Mouse (Mus musculus): Measurements from ENCODE around the gene Sntb2. TPM values are rescaled to one million over a fixed set of nuclear protein-coding genes. Genes with fewer than 3 reads are reported as not detected.
"Not testable (repeated sequence)": the region's sequence is repeated elsewhere in the genome, so short reads cannot be mapped to it uniquely, and the experiment has no call there.

Gene Sntb2
- polyA plus RNA-seq, 1 experiment, result 8.7 TPM

DNA sequence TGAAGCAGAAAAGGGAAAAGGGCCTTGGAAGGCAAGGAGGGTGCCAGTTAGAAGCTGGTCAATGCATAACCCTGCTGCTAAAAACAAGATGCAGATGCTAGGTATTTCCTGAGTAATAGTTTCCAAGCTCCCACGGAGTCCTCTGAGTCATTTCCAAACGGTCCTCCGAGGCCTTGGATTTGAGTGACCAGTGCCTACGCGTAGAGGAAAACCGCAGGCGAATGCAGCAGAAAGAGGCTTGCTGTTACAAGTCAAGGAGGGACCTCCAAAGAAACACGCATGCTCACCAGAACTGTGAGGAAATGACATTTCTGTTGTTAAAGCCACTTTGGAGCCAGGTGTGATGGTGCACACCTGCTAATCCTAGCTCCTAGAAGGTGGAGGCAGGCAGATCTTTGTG is 87.9 kb downstream of the Sntb2 start:
- Histone ChIP-seq H3K27ac (ENCODE audit: insufficient read depth, low read length) (no peak overlapping the region), H3K4me1 (ENCODE audit: control insufficient read depth, insufficient read depth, low read length) (no peaks in the 10 kb centered on the region), H3K4me3 (ENCODE audit: insufficient read depth, low read length) (no peak overlapping the region)
- no peak for TF ChIP-seq CTCF (IDR thresholded peaks at IDR 0.05; ENCODE audit: extremely low read depth, insufficient read depth, low read length)
- no peak for TF ChIP-seq POLR2A (IDR thresholded peaks at IDR 0.05; ENCODE audit: extremely low read depth, insufficient read depth, low read length)

DNA sequence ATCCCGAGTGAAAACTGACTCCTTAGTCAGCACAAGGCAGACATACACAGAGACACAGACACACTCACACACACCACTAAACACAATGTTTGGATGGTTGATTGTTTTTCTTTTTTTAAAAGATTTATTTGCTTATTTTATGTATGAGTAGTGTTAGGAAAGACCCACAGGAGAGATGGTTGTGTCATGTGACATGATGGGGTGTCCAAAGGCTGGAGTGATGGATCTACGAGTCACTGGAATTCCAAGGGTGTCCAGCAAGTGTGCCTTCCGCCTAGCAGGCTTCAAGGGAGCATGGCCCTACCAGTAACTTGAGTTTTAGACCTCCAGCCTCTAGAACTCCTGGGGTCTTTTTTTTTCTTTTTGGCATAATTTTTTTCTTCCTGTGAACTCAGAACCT is 93.8 kb downstream of the Sntb2 start:
- Histone ChIP-seq H3K4me1 (ENCODE audit: control insufficient read depth, insufficient read depth, low read length) (peaks cover 5% of the 10 kb centered on the region), H3K4me3 (ENCODE audit: insufficient read depth, low read length) (no peak overlapping the region), H3K27ac (ENCODE audit: insufficient read depth, low read length) (no peak overlapping the region)
- no peak for TF ChIP-seq POLR2A (IDR thresholded peaks at IDR 0.05; ENCODE audit: extremely low read depth, insufficient read depth, low read length)
- TF ChIP-seq CTCF (IDR thresholded peaks at IDR 0.05; ENCODE audit: extremely low read depth, insufficient read depth, low read length), result no peak

DNA sequence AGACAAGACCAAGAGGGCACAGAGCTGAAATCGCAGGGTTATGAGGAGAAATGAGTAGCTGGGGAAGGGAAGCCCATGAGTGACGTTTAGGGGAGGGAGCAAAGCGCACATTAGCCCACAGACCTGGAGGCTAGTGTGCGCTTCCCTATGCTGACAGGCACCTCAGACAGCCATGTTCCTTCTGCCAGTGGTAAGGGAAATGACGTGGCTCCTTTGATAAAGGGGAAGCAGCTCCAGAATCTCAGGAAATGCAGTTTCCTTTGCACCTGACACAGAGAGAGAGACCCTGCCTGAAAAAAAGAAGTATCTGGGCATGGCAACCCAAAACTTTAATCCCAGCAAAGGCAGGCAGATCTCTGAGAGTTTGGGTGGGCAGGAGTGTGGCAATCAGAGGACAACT is 94.5 kb downstream of the Sntb2 start:
- H3K4me1 ChIP-seq (ENCODE audit: control insufficient read depth, insufficient read depth, low read length), result peaks cover 5% of the 10 kb centered on the region
- no peak overlapping the region for H3K27ac ChIP-seq (ENCODE audit: insufficient read depth, low read length)
- TF ChIP-seq POLR2A (IDR thresholded peaks at IDR 0.05; ENCODE audit: extremely low read depth, insufficient read depth, low read length) (no peak), CTCF (IDR thresholded peaks at IDR 0.05; ENCODE audit: extremely low read depth, insufficient read depth, low read length) (no peak)
- no peak overlapping the region for H3K4me3 ChIP-seq (ENCODE audit: insufficient read depth, low read length)

DNA sequence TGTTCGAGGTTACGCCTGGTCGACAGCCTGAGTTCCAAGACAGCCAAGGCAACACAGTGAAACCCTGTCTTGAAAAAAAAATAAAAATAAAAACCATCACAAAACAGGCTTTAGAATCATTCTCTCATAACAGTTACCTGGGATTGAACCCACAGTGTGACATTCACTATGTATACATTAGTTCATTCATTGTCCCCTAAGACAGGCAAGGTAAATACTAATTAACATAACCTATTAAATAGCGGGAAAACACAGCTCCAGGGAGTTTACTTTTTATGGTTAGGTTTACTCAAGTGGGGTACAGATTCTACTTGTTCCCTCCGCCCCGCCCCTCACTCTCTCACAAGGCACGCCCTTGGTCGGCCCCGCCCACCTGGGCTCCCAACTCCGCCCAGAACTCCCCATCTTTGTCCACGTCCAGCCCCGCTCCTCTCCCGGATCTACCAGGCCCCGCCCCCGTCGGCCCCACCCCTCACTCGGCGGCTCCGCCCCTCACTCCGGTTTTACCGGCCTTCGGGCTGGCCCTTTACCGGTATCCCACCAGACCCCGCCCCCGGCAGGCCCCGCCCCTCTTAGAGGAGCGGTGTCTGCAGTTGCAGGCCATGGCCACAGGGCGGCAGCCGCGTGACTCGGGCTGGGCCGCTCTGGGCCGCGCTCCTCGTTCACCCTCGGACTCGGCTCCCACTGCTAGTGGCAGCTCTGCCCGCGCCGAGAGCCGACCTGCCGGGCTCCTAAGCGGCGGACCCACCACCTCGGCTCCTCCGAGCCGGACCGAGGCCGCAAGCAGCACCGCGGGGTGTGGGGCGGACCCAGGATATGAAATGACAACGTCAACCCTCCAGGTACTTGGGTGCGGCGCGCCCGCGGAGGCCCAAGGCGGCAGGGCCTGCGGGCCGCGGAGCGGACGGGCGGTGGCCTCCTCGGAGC is 95.4 kb downstream of the Sntb2 start, which contains the start of gene Vps4a:
Gene Vps4a (plus strand): TSS at position 573 of the 927 bp plus-strand sequence.
- peak within 1 kb of the TSS; percentile 91 for H3K4me3 ChIP-seq (ENCODE audit: insufficient read depth, low read length)
- H3K4me1 ChIP-seq (ENCODE audit: control insufficient read depth, insufficient read depth, low read length), result peaks cover 5% of the 10 kb centered on the region
- peak; percentile 53 for TF ChIP-seq CTCF (IDR thresholded peaks at IDR 0.05; ENCODE audit: extremely low read depth, insufficient read depth, low read length)
- peak; percentile 65; the same call in 1 of the 2 replicates for TF ChIP-seq POLR2A (IDR thresholded peaks at IDR 0.05; ENCODE audit: extremely low read depth, insufficient read depth, low read length)
- peak within 1 kb of the TSS; percentile 85 for H3K27ac ChIP-seq (ENCODE audit: insufficient read depth, low read length)

DNA sequence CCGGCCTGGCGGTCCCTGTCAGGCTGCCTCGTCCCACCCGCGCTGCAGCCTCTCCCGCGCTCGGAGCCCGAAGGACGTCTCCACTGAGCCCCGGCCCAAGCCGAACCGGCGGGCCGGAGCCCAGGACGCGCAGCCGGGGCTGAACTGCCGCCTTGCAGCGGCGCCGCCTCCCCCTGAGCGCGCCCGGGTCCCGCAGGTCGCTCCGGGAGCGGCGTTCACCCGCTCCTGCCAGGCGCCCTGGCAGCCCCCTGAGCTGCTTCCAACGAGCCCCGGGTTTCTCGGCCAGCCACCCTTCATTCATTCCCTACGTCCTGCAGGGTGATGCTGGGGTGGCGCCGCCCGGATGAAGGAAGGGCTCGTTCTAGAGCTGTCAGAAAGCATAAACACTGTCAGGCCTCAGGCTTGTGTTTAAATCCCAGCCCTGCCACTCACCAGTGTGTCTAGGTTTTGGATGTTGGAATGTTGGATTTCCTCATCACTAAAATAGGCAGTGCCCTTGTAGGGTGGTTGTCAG is 96.1 kb downstream of the Sntb2 start:
- peak overlapping the region; percentile 91 for H3K4me3 ChIP-seq (ENCODE audit: insufficient read depth, low read length)
- H3K4me1 ChIP-seq (ENCODE audit: control insufficient read depth, insufficient read depth, low read length), result peaks cover 5% of the 10 kb centered on the region
- TF ChIP-seq CTCF (IDR thresholded peaks at IDR 0.05; ENCODE audit: extremely low read depth, insufficient read depth, low read length), result no peak
- TF ChIP-seq POLR2A (IDR thresholded peaks at IDR 0.05; ENCODE audit: extremely low read depth, insufficient read depth, low read length), result no peak
- H3K27ac ChIP-seq (ENCODE audit: insufficient read depth, low read length), result peak overlapping the region; percentile 85

DNA sequence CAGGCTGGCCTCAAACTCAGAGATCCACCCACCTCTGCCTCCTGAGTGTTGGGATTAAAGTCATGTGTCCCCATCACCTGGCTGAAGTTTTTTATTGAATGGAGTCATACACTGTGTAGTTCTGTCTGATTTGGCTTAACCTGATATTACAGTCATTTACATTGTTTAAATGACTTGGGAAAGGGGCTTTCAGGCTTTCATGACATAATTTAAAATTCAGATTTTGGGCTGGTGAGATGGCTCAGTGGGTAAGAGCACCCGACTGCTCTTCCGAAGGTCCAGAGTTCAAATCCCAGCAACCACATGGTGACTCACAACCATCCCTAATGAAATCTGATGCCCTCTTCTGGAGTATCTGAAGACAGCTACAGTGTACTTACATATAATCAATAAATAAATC is 98.1 kb downstream of the Sntb2 start:
- not testable (repeated sequence) for H3K4me1 ChIP-seq (ENCODE audit: control insufficient read depth, insufficient read depth, low read length); H3K4me3 ChIP-seq (ENCODE audit: insufficient read depth, low read length); H3K27ac ChIP-seq (ENCODE audit: insufficient read depth, low read length)

DNA sequence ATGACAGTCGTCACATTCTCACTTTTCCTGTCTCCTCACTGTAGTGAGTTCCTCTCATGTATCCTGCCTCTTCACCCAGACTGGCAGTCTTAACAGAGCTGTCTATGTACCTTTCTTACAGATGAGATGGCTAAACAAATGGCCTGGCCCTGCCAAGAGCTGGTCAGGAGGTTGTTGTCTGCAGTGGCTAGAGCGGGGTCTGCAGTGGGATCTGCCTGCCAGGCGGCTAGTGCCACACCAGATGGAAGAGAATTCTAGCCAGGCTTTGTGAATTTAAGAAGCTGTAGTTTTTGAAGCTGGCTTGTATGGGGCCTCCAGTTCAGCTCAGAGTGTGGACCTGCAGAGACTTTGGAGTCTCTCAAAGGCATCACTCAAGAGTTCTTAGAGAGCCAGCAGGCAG is 100.1 kb downstream of the Sntb2 start:
- Histone ChIP-seq H3K27ac (ENCODE audit: insufficient read depth, low read length) (no peak overlapping the region), H3K4me1 (ENCODE audit: control insufficient read depth, insufficient read depth, low read length) (peaks cover 5% of the 10 kb centered on the region), H3K4me3 (ENCODE audit: insufficient read depth, low read length) (no peak overlapping the region)
- TF ChIP-seq CTCF (IDR thresholded peaks at IDR 0.05; ENCODE audit: extremely low read depth, insufficient read depth, low read length) (no peak), POLR2A (IDR thresholded peaks at IDR 0.05; ENCODE audit: extremely low read depth, insufficient read depth, low read length) (no peak)

DNA sequence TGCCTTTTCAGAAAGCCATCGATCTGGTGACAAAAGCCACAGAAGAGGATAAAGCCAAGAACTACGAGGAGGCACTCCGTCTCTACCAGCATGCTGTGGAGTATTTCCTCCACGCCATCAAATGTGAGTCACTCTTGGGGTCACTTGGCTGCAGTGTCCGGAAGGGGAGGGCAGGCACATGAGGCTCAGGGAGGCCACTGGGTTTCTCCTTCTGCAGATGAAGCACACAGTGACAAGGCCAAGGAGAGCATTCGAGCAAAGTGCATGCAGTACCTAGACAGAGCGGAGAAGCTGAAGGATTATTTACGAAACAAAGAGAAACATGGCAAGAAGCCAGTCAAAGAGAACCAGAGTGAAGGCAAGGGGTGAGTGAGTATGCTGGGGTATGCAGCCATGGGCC is 101.1 kb downstream of the Sntb2 start:
- H3K4me3 ChIP-seq (ENCODE audit: insufficient read depth, low read length), result no peak overlapping the region
- H3K27ac ChIP-seq (ENCODE audit: insufficient read depth, low read length), result no peak overlapping the region
- peaks cover 5% of the 10 kb centered on the region for H3K4me1 ChIP-seq (ENCODE audit: control insufficient read depth, insufficient read depth, low read length)
- TF ChIP-seq POLR2A (IDR thresholded peaks at IDR 0.05; ENCODE audit: extremely low read depth, insufficient read depth, low read length) (no peak), CTCF (IDR thresholded peaks at IDR 0.05; ENCODE audit: extremely low read depth, insufficient read depth, low read length) (no peak)

DNA sequence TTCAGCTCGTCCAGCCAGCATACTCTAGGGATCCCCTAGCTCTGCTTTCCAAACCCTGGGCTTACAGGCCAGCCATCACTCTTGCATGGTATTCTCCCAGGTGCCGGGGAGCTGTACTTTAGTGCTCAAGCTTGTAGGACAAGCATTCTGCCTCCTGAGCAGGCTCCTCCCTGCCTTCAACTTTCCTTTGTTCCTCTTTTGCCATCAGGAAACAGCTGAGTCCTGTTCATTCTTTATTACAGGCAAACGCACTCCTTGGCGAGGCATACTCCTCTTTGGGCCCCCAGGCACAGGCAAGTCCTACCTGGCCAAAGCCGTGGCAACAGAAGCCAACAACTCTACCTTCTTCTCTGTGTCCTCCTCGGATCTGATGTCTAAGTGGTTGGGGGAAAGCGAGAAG is 105.1 kb downstream of the Sntb2 start:
- H3K27ac ChIP-seq (ENCODE audit: insufficient read depth, low read length), result no peak overlapping the region
- no peak overlapping the region for H3K4me3 ChIP-seq (ENCODE audit: insufficient read depth, low read length)
- H3K4me1 ChIP-seq (ENCODE audit: control insufficient read depth, insufficient read depth, low read length), result no peaks in the 10 kb centered on the region
- TF ChIP-seq CTCF (IDR thresholded peaks at IDR 0.05; ENCODE audit: extremely low read depth, insufficient read depth, low read length), result no peak
- TF ChIP-seq POLR2A (IDR thresholded peaks at IDR 0.05; ENCODE audit: extremely low read depth, insufficient read depth, low read length), result no peak

DNA sequence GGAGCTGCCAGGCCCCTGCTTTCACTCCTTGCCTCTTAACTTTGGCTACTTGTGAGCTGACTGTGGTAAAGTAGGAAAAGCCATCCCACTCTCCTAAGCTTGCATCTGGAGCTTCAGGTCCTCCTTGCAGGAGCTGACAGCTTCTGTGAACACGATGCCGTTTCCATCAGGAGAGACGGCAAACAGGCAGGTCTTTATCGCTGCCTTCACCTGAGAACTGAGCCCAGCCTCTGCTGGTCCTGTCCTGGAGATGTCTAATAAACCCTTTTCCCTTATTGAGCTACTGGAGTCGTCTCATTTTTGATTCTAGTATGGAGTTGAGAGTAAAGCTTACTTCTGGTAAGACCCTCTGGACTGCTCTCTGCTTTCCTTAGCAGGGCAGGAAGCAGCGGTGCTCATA is 109.9 kb downstream of the Sntb2 start:
- no peak for TF ChIP-seq POLR2A (IDR thresholded peaks at IDR 0.05; ENCODE audit: extremely low read depth, insufficient read depth, low read length)
- no peak for TF ChIP-seq CTCF (IDR thresholded peaks at IDR 0.05; ENCODE audit: extremely low read depth, insufficient read depth, low read length)
- H3K4me3 ChIP-seq (ENCODE audit: insufficient read depth, low read length), result no peak overlapping the region
- no peak overlapping the region for H3K27ac ChIP-seq (ENCODE audit: insufficient read depth, low read length)
- H3K4me1 ChIP-seq (ENCODE audit: control insufficient read depth, insufficient read depth, low read length), result 0 out of 2 replicates have a peak, but pooled peaks cover 3% of the 10 kb centered on the region

All from cortical plate, adult 2 months (tissue).